Mouse (Mus musculus) small intestine, adult 2 months (tissue): ENCODE results near the gene Stk39.

Experiments
- CTCF ChIP-seq: fragments of 200-500 bp; IDR thresholded peaks from 2 replicates; pipeline ENCODE4 v1.5.1; 2012; ENCODE audit warnings: low read depth, mild to moderate bottlenecking, control low read depth, inconsistent platforms, low read length, moderate library complexity, mixed read lengths; ENCODE audit not compliant: insufficient replicate concordance, insufficient read length; ENCODE audit errors: extremely low read depth
- POLR2A ChIP-seq: fragments of 200-500 bp; IDR thresholded peaks from 2 replicates; pipeline ENCODE4 v1.6.1; 2012; ENCODE audit warnings: low read depth, mild to moderate bottlenecking, control low read depth, inconsistent platforms, low read length, moderate library complexity

DNA sequence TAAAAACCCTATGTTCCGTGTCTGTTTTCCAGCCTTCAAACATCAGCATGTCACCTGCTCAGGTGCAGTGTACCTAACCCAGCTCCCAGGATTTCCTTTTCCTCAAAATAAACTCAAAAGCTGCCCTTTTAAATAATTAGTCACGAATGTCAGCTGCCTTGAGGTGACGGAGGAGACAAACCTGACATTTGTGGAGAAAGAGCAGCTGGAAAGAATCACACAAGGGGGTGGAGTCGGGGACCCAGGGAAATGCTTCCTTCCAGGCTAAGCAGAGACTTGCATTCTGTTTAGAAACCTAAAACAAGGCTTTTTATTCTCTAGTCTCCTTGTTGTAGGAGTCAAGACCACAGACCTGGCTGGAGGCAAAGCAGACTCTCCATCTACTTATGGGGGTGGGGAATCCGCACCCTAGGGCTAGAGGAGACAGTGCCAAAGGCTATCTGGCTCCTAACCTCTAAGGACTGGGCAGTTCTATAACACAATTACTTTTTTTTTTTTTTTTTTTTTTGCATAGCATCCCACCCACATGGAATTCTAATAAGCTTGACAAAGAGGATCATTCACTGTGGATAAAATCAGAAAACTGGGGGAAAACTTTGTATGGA, 29.9 kb downstream of the Stk39 start:
- TF ChIP-seq CTCF (no peak), POLR2A (no peak)
